Mouse (Mus musculus) liver, adult 2 months (tissue): ENCODE results near the gene Nfya. TPM values are rescaled to one million over a fixed set of nuclear protein-coding genes. Genes with fewer than 3 reads are reported as not detected.

Source experiments
- DNase-seq: peaks from one replicate; pipeline ENCODE4 v3.0.0-alpha.2; 2011; ENCODE audit warnings: low read depth, low spot score; ENCODE audit errors: extremely low read depth
- H3K27ac ChIP-seq: fragments of 200-500 bp; replicated peaks from 2 replicates; pipeline ENCODE4 v1.5.1; 2012; ENCODE audit warnings: low read depth, mild to moderate bottlenecking, control low read depth, inconsistent platforms, low read length; ENCODE audit not compliant: insufficient read depth
- H3K27me3 ChIP-seq: fragments of 200-500 bp; 2 replicates; pipeline ENCODE4 v1.6.1; 2012; ENCODE audit warnings: mild to moderate bottlenecking, moderate library complexity, low read length, inconsistent platforms; ENCODE audit not compliant: control insufficient read depth, insufficient read depth
- H3K36me3 ChIP-seq: fragments of 200-500 bp; 2 replicates; pipeline ENCODE4 v1.6.1; 2012; ENCODE audit warnings: low read length, inconsistent platforms; ENCODE audit not compliant: control insufficient read depth, insufficient read depth
- H3K4me1 ChIP-seq: fragments of 200-500 bp; 2 replicates; pipeline ENCODE4 v1.6.1; 2011; ENCODE audit warnings: low read length; ENCODE audit not compliant: control insufficient read depth, insufficient read depth
- H3K4me3 ChIP-seq: fragments of 200-500 bp; 2 replicates; pipeline ENCODE4 v1.5.1; 2011; ENCODE audit warnings: low read depth, mild to moderate bottlenecking, control low read depth, low read length, moderate library complexity; ENCODE audit not compliant: insufficient read depth
- H3K79me2 ChIP-seq: fragments of 200-500 bp; 2 replicates; pipeline ENCODE4 v1.6.1; 2012; ENCODE audit warnings: inconsistent platforms, mild to moderate bottlenecking, low read length, moderate library complexity; ENCODE audit not compliant: control insufficient read depth, insufficient read depth
- H3K9ac ChIP-seq: fragments of 200-500 bp; 2 replicates; pipeline ENCODE4 v1.6.1; 2012; ENCODE audit warnings: low read depth, mild to moderate bottlenecking, control low read depth, inconsistent platforms, low read length
- CTCF ChIP-seq: fragments of 200-500 bp; IDR thresholded peaks from 2 replicates; pipeline ENCODE4 v1.5.1; 2011; ENCODE audit warnings: low read depth, low read length, control low read depth
- POLR2A ChIP-seq: fragments of 200-500 bp; IDR thresholded peaks from 2 replicates; pipeline ENCODE4 v1.6.1; 2011; ENCODE audit warnings: low read length, control low read depth; ENCODE audit not compliant: insufficient read depth; ENCODE audit errors: extremely low read depth
- WGBS: fragments of 180-500 bp; shearing (Covaris S2); methylation state at CpG from one replicate; pipeline ENCODE4 v1.1.7; 2018; 5-methylcytosine and 5-hydroxymethylcytosine counted together
- polyA plus RNA-seq: library from polyadenylated mRNA; depleted of rRNA; stranded (reverse); fragments of >200 nt; gene quantifications from 2 replicates; pipeline ENCODE4 v1.2.3, GENCODE M21; 2012
- total RNA-seq: library from RNA; depleted of rRNA; stranded (reverse); fragments of >200 nt; gene quantifications from 2 replicates; pipeline ENCODE4 v1.2.3, GENCODE M21; 2014

Nfya gene
- total and polyA plus RNA-seq, 2 experiments: 10.6 to 16.3 TPM

- H3K27ac ChIP-seq: peak overlapping the region; percentile 23; the same call in 1 of the 2 replicates
- peak overlapping the region; percentile 13; the same call in 1 of the 2 replicates for H3K4me3 ChIP-seq
- TF ChIP-seq CTCF (no peak), POLR2A (no peak)
- H3K9ac ChIP-seq: no peak overlapping the region
- H3K36me3 ChIP-seq: peaks cover 22% of the 10 kb centered on the region
- peak; percentile 38 for DNase-seq
- 31% methylated on average over 7 of the region's 7 CpGs for WGBS
- no peaks in the 10 kb centered on the region for H3K27me3 ChIP-seq
- peaks cover 6% of the 10 kb centered on the region for H3K4me1 ChIP-seq
- no peaks in the 10 kb centered on the region for H3K79me2 ChIP-seq
These were observed 8.5 kb upstream of the Nfya start for GRCm38 (mm10) chr17:48418174-48418573.

- 0 out of 2 replicates have a peak overlapping the region, but pooled peaks have one; percentile 2 for H3K27ac ChIP-seq
- peaks cover 24% of the 10 kb centered on the region for H3K36me3 ChIP-seq
- no peaks in the 10 kb centered on the region for H3K79me2 ChIP-seq
- no peak overlapping the region for H3K9ac ChIP-seq
- no peak overlapping the region for H3K4me3 ChIP-seq
- TF ChIP-seq POLR2A (no peak), CTCF (no peak)
- no peak for DNase-seq
- peaks cover 6% of the 10 kb centered on the region for H3K4me1 ChIP-seq
- WGBS: 80% methylated on average over 6 of the region's 6 CpGs
- H3K27me3 ChIP-seq: no peaks in the 10 kb centered on the region
These were observed 7.8 kb upstream of the Nfya start for GRCm38 (mm10) chr17:48417521-48417920.

- Histone ChIP-seq H3K9ac (no peak overlapping the region), H3K79me2 (no peaks in the 10 kb centered on the region), H3K27ac (no peak overlapping the region), H3K4me3 (no peak overlapping the region), H3K4me1 (peaks cover 6% of the 10 kb centered on the region), H3K36me3 (peaks cover 26% of the 10 kb centered on the region), H3K27me3 (no peaks in the 10 kb centered on the region)
- DNase-seq: peak; percentile 17
- 0 out of 2 replicates have a peak, but pooled peaks have one; percentile 20 for TF ChIP-seq CTCF
- no peak for TF ChIP-seq POLR2A
- 86% methylated on average over 14 of the region's 14 CpGs for WGBS
These were observed 6.9 kb upstream of the Nfya start for GRCm38 (mm10) chr17:48416425-48417195.

- Histone ChIP-seq H3K9ac (no peak overlapping the region), H3K79me2 (no peaks in the 10 kb centered on the region), H3K4me1 (peaks cover 9% of the 10 kb centered on the region), H3K4me3 (no peak overlapping the region), H3K36me3 (peaks cover 26% of the 10 kb centered on the region), H3K27ac (no peak overlapping the region), H3K27me3 (no peaks in the 10 kb centered on the region)
- no peak for DNase-seq
- WGBS: 71% methylated on average over 7 of the region's 7 CpGs
- TF ChIP-seq POLR2A: no peak
- no peak for TF ChIP-seq CTCF
These were observed 6.3 kb upstream of the Nfya start for GRCm38 (mm10) chr17:48416011-48416410.

GRCm38 (mm10) chr17:48411241-48411640 lies 1.5 kb upstream of the Nfya start:
- H3K36me3 ChIP-seq: peaks cover 16% of the 10 kb centered on the region
- no peak for DNase-seq
- TF ChIP-seq POLR2A: no peak
- TF ChIP-seq CTCF: no peak
- no peak overlapping the region for H3K9ac ChIP-seq
- 55% methylated on average over 8 of the region's 8 CpGs for WGBS
- peaks cover 7% of the 10 kb centered on the region; the same call in 1 of the 2 replicates for H3K79me2 ChIP-seq
- peaks cover 10% of the 10 kb centered on the region for H3K4me1 ChIP-seq
- no peak overlapping the region; the same call in 1 of the 2 replicates for H3K4me3 ChIP-seq
- H3K27me3 ChIP-seq: no peaks in the 10 kb centered on the region
- no peak overlapping the region for H3K27ac ChIP-seq

GRCm38 (mm10) chr17:48410299-48410785 lies 636 bp upstream of the Nfya start:
- peak overlapping the region; percentile 74 for H3K9ac ChIP-seq
- no peak for DNase-seq
- WGBS: under 1% methylated on average over 13 of the region's 13 CpGs
- peak overlapping the region; percentile 72 for H3K27ac ChIP-seq
- peak overlapping the region; percentile 60 for H3K4me3 ChIP-seq
- no peaks in the 10 kb centered on the region for H3K27me3 ChIP-seq
- H3K4me1 ChIP-seq: peaks cover 10% of the 10 kb centered on the region
- TF ChIP-seq POLR2A: no peak
- no peak for TF ChIP-seq CTCF
- peaks cover 8% of the 10 kb centered on the region for H3K36me3 ChIP-seq
- peaks cover 11% of the 10 kb centered on the region; the same call in 1 of the 2 replicates for H3K79me2 ChIP-seq
